Mouse (Mus musculus): ENCODE data around the gene 4931406C07Rik.

DNA sequence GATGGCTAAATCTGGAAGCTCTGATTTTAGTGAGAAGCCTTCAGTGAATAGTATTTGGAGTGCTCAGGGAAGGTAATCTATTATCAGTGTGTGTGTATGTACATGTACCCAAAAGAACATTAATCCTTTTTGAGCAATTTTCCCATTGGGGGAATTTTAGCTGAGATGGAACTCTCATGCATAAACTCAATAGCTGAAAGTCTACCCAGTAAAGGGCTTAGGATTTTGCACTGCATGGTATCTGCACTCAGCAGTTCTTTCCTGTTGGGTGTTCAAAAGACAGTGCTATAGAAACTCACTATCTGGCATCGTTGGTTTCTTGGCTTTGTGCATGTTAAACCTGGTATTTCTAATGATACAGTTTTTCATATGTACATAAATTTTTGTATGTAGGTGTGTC is 8.4 kb upstream of the 4931406C07Rik start:
- no peak for TF ChIP-seq TCF12 (IDR thresholded peaks at IDR 0.05; ENCODE audit: insufficient read depth, poor library complexity, severe bottlenecking)
- TF ChIP-seq POLR2A (IDR thresholded peaks at IDR 0.05; ENCODE audit: insufficient read length, low read depth): no peak
- TF ChIP-seq SRF (IDR thresholded peaks at IDR 0.05; ENCODE audit: control insufficient read depth, insufficient read length, low read depth): no peak
- TF ChIP-seq CEBPB (IDR thresholded peaks at IDR 0.05; ENCODE audit: insufficient read depth, poor library complexity, severe bottlenecking): no peak
- TF ChIP-seq MYOG (IDR thresholded peaks at IDR 0.05; ENCODE audit: control insufficient read depth in 1 of 3, insufficient read depth in 1 of 3, insufficient read length in 2 of 3, low read depth in 2 of 3): no peak
- no peak for TF ChIP-seq E2F4 (IDR thresholded peaks at IDR 0.05; ENCODE audit: insufficient read depth)
- TF ChIP-seq USF1 (IDR thresholded peaks at IDR 0.05; ENCODE audit: low read depth): no peak
- no peak for TF ChIP-seq TCF3 (IDR thresholded peaks at IDR 0.05; ENCODE audit: insufficient read length, low read depth)
- no peak for TF ChIP-seq MYOD1 (IDR thresholded peaks at IDR 0.05; ENCODE audit: control insufficient read depth in 1 of 3, insufficient read length in 2 of 3, low read depth in 2 of 3)
- TF ChIP-seq POLR2AphosphoS2 (IDR thresholded peaks at IDR 0.05; ENCODE audit: insufficient read length, low read depth): no peak
